Mouse (Mus musculus): ENCODE measurements around the gene Dusp2.

Dusp2 gene

DNA sequence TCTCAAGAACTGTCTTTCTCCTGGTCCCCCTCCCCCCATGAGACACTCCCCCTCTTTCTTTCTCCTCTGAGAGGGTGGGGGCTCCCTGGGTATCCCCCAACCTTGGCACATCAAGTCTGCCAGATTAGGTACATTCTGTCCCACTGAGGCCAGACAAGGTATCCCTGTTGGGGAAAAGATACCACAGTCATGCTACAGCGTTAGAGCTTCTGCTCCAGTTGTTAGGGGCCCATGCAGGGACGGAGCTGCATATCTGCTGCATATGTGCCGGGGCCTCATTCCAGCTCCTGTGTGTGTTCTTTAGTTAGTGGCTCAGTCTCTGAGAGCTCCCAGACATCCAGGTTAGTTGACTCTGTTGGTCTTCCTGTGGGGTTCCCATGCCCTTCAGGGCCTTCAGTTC lies 38.2 kb downstream of the Dusp2 start:
- no peak for TF ChIP-seq CTCF (conservative IDR thresholded peaks at IDR 0.05; ENCODE audit: low read length)
- no peak for TF ChIP-seq NANOG (IDR thresholded peaks at IDR 0.05; ENCODE audit: borderline replicate concordance, low read length)
- TF ChIP-seq POU5F1 (IDR thresholded peaks at IDR 0.05; ENCODE audit: borderline replicate concordance, low read length), result no peak
- H3K27me3 ChIP-seq (ENCODE audit: insufficient read depth, low read length), result peaks cover 40% of the 10 kb centered on the region
- H3K4me1 ChIP-seq (replicated peaks; ENCODE audit: low read depth, low read length), result peaks cover 14% of the 10 kb centered on the region
- H3K36me3 ChIP-seq (ENCODE audit: insufficient read depth, low read length), result no peaks in the 10 kb centered on the region
- no peak overlapping the region for H3K4me3 ChIP-seq (replicated peaks; ENCODE audit: low read length)
- peaks cover 5% of the 10 kb centered on the region; the same call in 1 of the 2 replicates for H3K9me3 ChIP-seq (ENCODE audit: low read length)

DNA sequence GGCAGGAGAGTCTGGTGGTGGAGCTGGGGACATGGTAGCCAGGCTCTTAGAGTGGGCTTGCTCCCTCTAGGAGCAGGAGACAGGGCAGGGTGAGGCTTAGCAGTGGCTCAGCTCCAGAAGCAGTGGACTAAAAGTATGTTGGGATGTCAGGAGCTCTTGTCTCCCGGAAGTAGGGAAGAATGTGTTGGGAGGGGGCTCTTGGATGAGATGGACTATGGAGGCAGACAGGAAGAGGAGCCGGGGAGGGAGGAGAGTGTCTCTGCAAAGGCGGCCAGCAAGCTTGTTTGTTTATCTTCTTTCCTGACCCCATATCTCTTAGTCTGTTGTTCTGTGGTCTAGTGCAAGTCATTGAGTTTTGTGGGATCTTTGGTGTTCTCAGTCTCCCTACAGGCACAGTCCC lies 39.1 kb downstream of the Dusp2 start:
- H3K4me1 ChIP-seq (replicated peaks; ENCODE audit: low read depth, low read length), result peaks cover 11% of the 10 kb centered on the region
- no peak overlapping the region for H3K4me3 ChIP-seq (replicated peaks; ENCODE audit: low read length)
- H3K27me3 ChIP-seq (ENCODE audit: insufficient read depth, low read length), result peaks cover 31% of the 10 kb centered on the region
- H3K9me3 ChIP-seq (ENCODE audit: low read length), result peaks cover 5% of the 10 kb centered on the region; the same call in 1 of the 2 replicates
- TF ChIP-seq CTCF (conservative IDR thresholded peaks at IDR 0.05; ENCODE audit: low read length) (no peak), POU5F1 (IDR thresholded peaks at IDR 0.05; ENCODE audit: borderline replicate concordance, low read length) (no peak), NANOG (IDR thresholded peaks at IDR 0.05; ENCODE audit: borderline replicate concordance, low read length) (no peak)
- H3K36me3 ChIP-seq (ENCODE audit: insufficient read depth, low read length), result no peaks in the 10 kb centered on the region

DNA sequence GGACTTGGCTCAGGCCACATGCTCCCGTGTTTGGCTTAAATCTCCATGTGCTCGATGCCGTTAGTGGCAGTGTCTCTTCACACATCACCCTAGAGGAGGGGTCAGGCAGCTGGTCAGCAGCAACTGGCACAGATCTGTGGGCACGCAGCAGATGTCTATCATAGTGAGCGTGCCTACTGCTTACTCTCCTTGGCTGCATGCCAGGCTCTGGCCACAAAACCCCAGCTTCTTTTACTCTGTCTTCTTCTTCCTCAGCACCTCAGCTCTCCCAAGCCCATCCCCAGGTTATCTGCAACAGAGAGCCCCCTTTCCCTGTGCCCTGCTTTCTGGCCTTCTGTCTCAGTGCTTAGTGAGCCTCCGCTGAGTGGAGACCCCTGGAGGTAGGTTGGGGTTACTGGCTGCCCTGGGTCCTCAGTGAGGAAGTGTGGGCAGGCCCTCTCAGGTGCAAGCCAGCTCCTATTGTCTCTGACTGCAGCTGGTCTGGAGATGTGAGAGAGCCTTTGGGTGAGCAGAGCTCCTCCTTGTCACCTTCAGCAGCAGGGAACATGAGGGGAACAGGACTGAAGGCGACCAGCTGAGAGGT lies 39.9 kb downstream of the Dusp2 start:
- Histone ChIP-seq H3K27me3 (ENCODE audit: insufficient read depth, low read length) (peaks cover 23% of the 10 kb centered on the region), H3K4me3 (replicated peaks; ENCODE audit: low read length) (no peak overlapping the region), H3K4me1 (replicated peaks; ENCODE audit: low read depth, low read length) (peaks cover 9% of the 10 kb centered on the region), H3K9me3 (ENCODE audit: low read length) (peaks cover 5% of the 10 kb centered on the region; the same call in 1 of the 2 replicates), H3K36me3 (ENCODE audit: insufficient read depth, low read length) (no peaks in the 10 kb centered on the region)
- peak; percentile 66 for TF ChIP-seq CTCF (conservative IDR thresholded peaks at IDR 0.05; ENCODE audit: low read length)
- TF ChIP-seq NANOG (IDR thresholded peaks at IDR 0.05; ENCODE audit: borderline replicate concordance, low read length), result no peak

DNA sequence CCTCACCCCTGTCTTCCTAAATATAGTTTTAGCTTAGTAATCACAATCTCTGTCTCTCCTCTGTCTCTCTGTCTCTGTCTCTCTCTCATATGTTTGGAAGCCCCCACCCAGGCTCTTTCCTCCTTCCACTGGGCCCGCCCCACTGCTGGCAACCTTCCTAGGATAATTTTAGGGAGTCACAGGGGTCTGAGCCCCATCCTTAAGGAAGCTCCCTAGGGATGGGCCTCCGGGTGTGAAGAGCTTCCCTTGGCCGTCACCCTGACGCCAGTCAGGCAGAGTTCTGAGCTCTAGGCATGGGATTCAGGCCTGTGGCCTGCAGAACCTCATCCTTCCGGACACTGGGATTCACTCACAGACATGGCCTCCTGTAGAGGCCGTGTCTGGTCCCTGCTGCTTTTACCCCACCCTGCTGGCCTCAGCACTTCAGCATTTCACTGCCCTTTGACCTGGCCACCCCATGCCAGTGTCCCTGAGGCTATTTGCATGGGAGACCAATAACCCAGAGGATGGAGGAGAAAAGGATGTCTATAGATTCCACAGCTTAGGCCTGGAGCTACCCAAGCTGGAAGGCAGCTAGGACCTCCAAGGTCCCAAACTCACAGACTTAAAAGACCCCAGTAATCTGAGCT lies 40.6 kb downstream of the Dusp2 start:
- Histone ChIP-seq H3K4me3 (replicated peaks; ENCODE audit: low read length) (no peak overlapping the region), H3K36me3 (ENCODE audit: insufficient read depth, low read length) (no peaks in the 10 kb centered on the region), H3K9me3 (ENCODE audit: low read length) (peaks cover 5% of the 10 kb centered on the region; the same call in 1 of the 2 replicates), H3K4me1 (replicated peaks; ENCODE audit: low read depth, low read length) (peaks cover 4% of the 10 kb centered on the region), H3K27me3 (ENCODE audit: insufficient read depth, low read length) (peaks cover 21% of the 10 kb centered on the region)
- no peak for TF ChIP-seq POU5F1 (IDR thresholded peaks at IDR 0.05; ENCODE audit: borderline replicate concordance, low read length)
- no peak for TF ChIP-seq CTCF (conservative IDR thresholded peaks at IDR 0.05; ENCODE audit: low read length)
- no peak for TF ChIP-seq NANOG (IDR thresholded peaks at IDR 0.05; ENCODE audit: borderline replicate concordance, low read length)

DNA sequence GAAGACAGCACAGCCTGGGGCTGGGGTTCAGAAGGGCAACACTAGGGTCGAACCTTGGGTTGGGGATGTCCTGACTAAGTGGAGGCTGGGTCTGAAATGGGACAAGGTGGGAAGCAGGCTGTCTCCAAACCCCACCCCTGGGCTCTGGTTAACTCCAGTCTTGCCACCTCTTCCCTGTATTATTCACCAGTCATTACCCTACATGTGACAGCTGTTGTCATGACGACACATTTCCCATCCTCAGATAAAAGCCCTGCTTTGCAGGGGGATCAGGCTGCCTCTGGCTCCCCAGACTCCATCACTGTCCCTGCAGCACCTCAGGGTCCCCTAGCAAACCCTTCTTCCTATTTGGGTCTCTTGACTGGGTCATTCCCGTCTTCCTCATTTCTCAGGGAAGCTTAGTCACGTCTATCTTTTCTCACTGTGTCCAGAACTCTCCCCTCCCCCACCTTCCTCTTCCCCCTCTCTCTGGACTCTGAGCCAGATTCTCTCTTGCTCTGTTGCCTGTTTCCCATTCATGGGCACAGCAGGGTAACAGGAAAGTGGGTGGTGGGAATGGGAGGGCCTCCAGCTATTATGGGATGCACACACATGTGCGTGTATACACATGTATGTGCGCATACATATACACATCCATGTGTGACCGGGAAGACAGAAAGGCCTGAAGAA lies 42.1 kb downstream of the Dusp2 start:
- Histone ChIP-seq H3K27me3 (ENCODE audit: insufficient read depth, low read length) (peaks cover 9% of the 10 kb centered on the region), H3K4me3 (replicated peaks; ENCODE audit: low read length) (no peak overlapping the region), H3K9me3 (ENCODE audit: low read length) (peaks cover 5% of the 10 kb centered on the region; the same call in 1 of the 2 replicates), H3K36me3 (ENCODE audit: insufficient read depth, low read length) (no peaks in the 10 kb centered on the region), H3K4me1 (replicated peaks; ENCODE audit: low read depth, low read length) (no peaks in the 10 kb centered on the region)
- TF ChIP-seq POU5F1 (IDR thresholded peaks at IDR 0.05; ENCODE audit: borderline replicate concordance, low read length), result no peak
- TF ChIP-seq CTCF (conservative IDR thresholded peaks at IDR 0.05; ENCODE audit: low read length), result no peak
- no peak for TF ChIP-seq NANOG (IDR thresholded peaks at IDR 0.05; ENCODE audit: borderline replicate concordance, low read length)

DNA sequence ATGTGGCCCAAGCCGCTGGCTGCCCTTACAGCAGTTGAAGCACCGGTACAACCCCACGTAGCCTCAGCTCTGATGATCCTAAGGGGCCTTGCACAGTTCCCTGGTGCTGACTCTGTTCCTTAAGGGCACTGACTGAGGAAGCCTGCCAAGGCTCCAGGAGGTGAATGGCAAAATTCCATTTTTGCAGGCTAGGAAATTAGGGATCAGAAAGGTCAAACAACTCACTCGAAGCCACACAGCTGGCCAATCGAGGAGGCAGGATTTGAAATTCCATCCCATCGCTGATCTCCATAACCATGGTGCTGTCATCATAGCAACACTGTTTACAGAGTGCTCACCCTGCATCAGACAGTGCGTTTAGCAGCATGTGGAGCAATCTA lies 42.6 kb downstream of the Dusp2 start:
- Histone ChIP-seq H3K36me3 (ENCODE audit: insufficient read depth, low read length) (no peaks in the 10 kb centered on the region), H3K9me3 (ENCODE audit: low read length) (peaks cover 5% of the 10 kb centered on the region; the same call in 1 of the 2 replicates), H3K4me3 (replicated peaks; ENCODE audit: low read length) (no peak overlapping the region), H3K4me1 (replicated peaks; ENCODE audit: low read depth, low read length) (no peaks in the 10 kb centered on the region), H3K27me3 (ENCODE audit: insufficient read depth, low read length) (peaks cover 5% of the 10 kb centered on the region)
- TF ChIP-seq CTCF (conservative IDR thresholded peaks at IDR 0.05; ENCODE audit: low read length) (no peak), NANOG (IDR thresholded peaks at IDR 0.05; ENCODE audit: borderline replicate concordance, low read length) (no peak), POU5F1 (IDR thresholded peaks at IDR 0.05; ENCODE audit: borderline replicate concordance, low read length) (no peak)

DNA sequence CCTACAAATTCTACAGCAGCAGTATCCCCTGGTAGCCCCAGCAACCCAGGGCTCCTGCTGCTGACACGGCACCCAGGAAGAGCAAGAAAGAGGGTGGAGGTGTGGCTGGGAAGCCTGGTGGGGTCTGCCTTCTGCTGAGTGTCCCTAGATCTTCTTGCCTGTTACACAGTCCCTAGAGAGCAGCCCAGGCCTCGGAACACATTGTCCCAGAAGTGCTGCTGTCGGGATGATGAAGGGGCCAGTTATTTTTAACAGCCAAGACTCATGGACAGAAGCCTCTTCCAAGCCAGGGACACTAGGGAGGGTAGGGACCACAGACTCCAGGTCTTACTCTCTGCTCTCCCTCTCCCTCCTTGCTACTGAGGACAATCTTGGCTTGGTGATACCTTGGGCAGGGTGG lies 43.3 kb downstream of the Dusp2 start:
- Histone ChIP-seq H3K4me3 (replicated peaks; ENCODE audit: low read length) (no peak overlapping the region), H3K9me3 (ENCODE audit: low read length) (peaks cover 5% of the 10 kb centered on the region; the same call in 1 of the 2 replicates), H3K27me3 (ENCODE audit: insufficient read depth, low read length) (peaks cover 3% of the 10 kb centered on the region; the same call in 1 of the 2 replicates), H3K4me1 (replicated peaks; ENCODE audit: low read depth, low read length) (no peaks in the 10 kb centered on the region), H3K36me3 (ENCODE audit: insufficient read depth, low read length) (no peaks in the 10 kb centered on the region)
- TF ChIP-seq NANOG (IDR thresholded peaks at IDR 0.05; ENCODE audit: borderline replicate concordance, low read length) (no peak), POU5F1 (IDR thresholded peaks at IDR 0.05; ENCODE audit: borderline replicate concordance, low read length) (no peak), CTCF (conservative IDR thresholded peaks at IDR 0.05; ENCODE audit: low read length) (no peak)

DNA sequence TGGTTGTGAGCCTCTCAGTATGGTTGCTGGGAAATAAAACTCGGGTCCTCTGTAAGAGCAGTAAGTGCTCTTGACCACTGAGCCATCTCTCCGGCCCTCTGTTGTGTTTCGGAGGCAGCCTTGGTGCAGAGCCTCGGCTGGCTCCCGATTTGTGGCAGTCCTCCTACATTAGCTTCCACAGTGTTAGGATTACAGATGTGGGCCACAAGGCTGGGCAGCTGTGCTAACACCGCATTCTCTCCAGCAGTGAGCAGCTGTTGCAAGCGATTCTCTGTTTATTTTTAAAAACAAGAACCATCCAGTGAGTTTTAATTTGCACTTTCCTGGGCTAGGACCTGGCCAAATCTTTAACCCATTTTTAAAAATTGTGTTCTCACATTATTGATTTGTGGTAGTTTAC lies 47.9 kb downstream of the Dusp2 start:
- Histone ChIP-seq H3K36me3 (ENCODE audit: insufficient read depth, low read length) (no peaks in the 10 kb centered on the region), H3K4me3 (replicated peaks; ENCODE audit: low read length) (no peak overlapping the region), H3K9me3 (ENCODE audit: low read length) (no peaks in the 10 kb centered on the region), H3K4me1 (replicated peaks; ENCODE audit: low read depth, low read length) (no peaks in the 10 kb centered on the region), H3K27me3 (ENCODE audit: insufficient read depth, low read length) (peaks cover 2% of the 10 kb centered on the region; the same call in 1 of the 2 replicates)
- no peak for TF ChIP-seq POU5F1 (IDR thresholded peaks at IDR 0.05; ENCODE audit: borderline replicate concordance, low read length)
- no peak for TF ChIP-seq CTCF (conservative IDR thresholded peaks at IDR 0.05; ENCODE audit: low read length)
- TF ChIP-seq NANOG (IDR thresholded peaks at IDR 0.05; ENCODE audit: borderline replicate concordance, low read length), result no peak

All from E14TG2a.4 (cell line).